Mouse (Mus musculus): Measurements from ENCODE around the gene Gm20388. TPM values are rescaled to one million over a fixed set of nuclear protein-coding genes. Genes with fewer than 3 reads are reported as not detected.

Gene Gm20388
- polyA plus RNA-seq, 1 experiment from 2014 or later = not detected

- no peak for TF ChIP-seq CTCF (IDR thresholded peaks at IDR 0.05; ENCODE audit: low read depth)
- H3K9me3 ChIP-seq (ENCODE audit: control insufficient read depth) = no peaks in the 10 kb centered on the region
- no peak overlapping the region for H3K27ac ChIP-seq (ENCODE audit: low read depth, low read length)
- H3K4me1 ChIP-seq (replicated peaks; ENCODE audit: control insufficient read depth, insufficient read depth, low read length) = no peaks in the 10 kb centered on the region
- H3K36me3 ChIP-seq (ENCODE audit: control insufficient read depth, insufficient read depth) = peaks cover 92% of the 10 kb centered on the region
- no peak overlapping the region for H3K4me2 ChIP-seq (replicated peaks; ENCODE audit: low read depth)
- 95% methylated on average over 9 of the region's 9 CpGs for WGBS
- H3K27me3 ChIP-seq (replicated peaks; ENCODE audit: control insufficient read depth, insufficient read depth, low read length) = no peaks in the 10 kb centered on the region
- no peak overlapping the region for H3K4me3 ChIP-seq (ENCODE audit: low read depth, low read length)
- H3K9ac ChIP-seq (ENCODE audit: low read depth, low read length) = no peak overlapping the region
- ATAC-seq = no peak
These were observed 3582.3 kb downstream of the Gm20388 start for GRCm38 (mm10) chr8:123492898-123493297.

- 78% methylated on average over 4 of the region's 4 CpGs for WGBS
These were observed 3587.1 kb downstream of the Gm20388 start for GRCm38 (mm10) chr8:123497699-123498098.

GRCm38 (mm10) chr8:123498963-123499362 is 3588.3 kb downstream of the Gm20388 start:
- H3K9me3 ChIP-seq (ENCODE audit: control insufficient read depth) = no peaks in the 10 kb centered on the region
- no peak overlapping the region for H3K27ac ChIP-seq (ENCODE audit: low read depth, low read length)
- TF ChIP-seq CTCF (IDR thresholded peaks at IDR 0.05; ENCODE audit: low read depth) = no peak
- no peak overlapping the region for H3K9ac ChIP-seq (ENCODE audit: low read depth, low read length)
- ATAC-seq = no peak
- WGBS = 87% methylated on average over 11 of the region's 11 CpGs
- H3K4me1 ChIP-seq (replicated peaks; ENCODE audit: control insufficient read depth, insufficient read depth, low read length) = no peaks in the 10 kb centered on the region
- no peaks in the 10 kb centered on the region for H3K27me3 ChIP-seq (replicated peaks; ENCODE audit: control insufficient read depth, insufficient read depth, low read length)
- H3K36me3 ChIP-seq (ENCODE audit: control insufficient read depth, insufficient read depth) = peaks cover 93% of the 10 kb centered on the region
- H3K4me3 ChIP-seq (ENCODE audit: low read depth, low read length) = no peak overlapping the region
- H3K4me2 ChIP-seq (replicated peaks; ENCODE audit: low read depth) = no peak overlapping the region

More at GRCm38 (mm10) chr8:123497699-123498098, 3587.1 kb downstream of the Gm20388 start:
- Histone ChIP-seq H3K9ac (ENCODE audit: low read depth, low read length) (no peak overlapping the region), H3K4me1 (replicated peaks; ENCODE audit: control insufficient read depth, insufficient read depth, low read length) (no peaks in the 10 kb centered on the region), H3K9me3 (ENCODE audit: control insufficient read depth) (no peaks in the 10 kb centered on the region), H3K4me2 (replicated peaks; ENCODE audit: low read depth) (no peak overlapping the region), H3K4me3 (ENCODE audit: low read depth, low read length) (no peak overlapping the region), H3K27me3 (replicated peaks; ENCODE audit: control insufficient read depth, insufficient read depth, low read length) (no peaks in the 10 kb centered on the region), H3K36me3 (ENCODE audit: control insufficient read depth, insufficient read depth) (peaks cover 93% of the 10 kb centered on the region), H3K27ac (ENCODE audit: low read depth, low read length) (no peak overlapping the region)
- no peak for ATAC-seq
- TF ChIP-seq CTCF (IDR thresholded peaks at IDR 0.05; ENCODE audit: low read depth) = peak; percentile 38

GRCm38 (mm10) chr8:123499556-123499955 is 3588.9 kb downstream of the Gm20388 start:
- Histone ChIP-seq H3K27ac (ENCODE audit: low read depth, low read length) (no peak overlapping the region), H3K9me3 (ENCODE audit: control insufficient read depth) (no peaks in the 10 kb centered on the region), H3K9ac (ENCODE audit: low read depth, low read length) (no peak overlapping the region), H3K4me1 (replicated peaks; ENCODE audit: control insufficient read depth, insufficient read depth, low read length) (no peaks in the 10 kb centered on the region), H3K4me3 (ENCODE audit: low read depth, low read length) (no peak overlapping the region), H3K4me2 (replicated peaks; ENCODE audit: low read depth) (no peak overlapping the region), H3K36me3 (ENCODE audit: control insufficient read depth, insufficient read depth) (peaks cover 93% of the 10 kb centered on the region), H3K27me3 (replicated peaks; ENCODE audit: control insufficient read depth, insufficient read depth, low read length) (no peaks in the 10 kb centered on the region)
- ATAC-seq = no peak
- TF ChIP-seq CTCF (IDR thresholded peaks at IDR 0.05; ENCODE audit: low read depth) = no peak
- WGBS = 93% methylated on average over 11 of the region's 11 CpGs

DNA sequence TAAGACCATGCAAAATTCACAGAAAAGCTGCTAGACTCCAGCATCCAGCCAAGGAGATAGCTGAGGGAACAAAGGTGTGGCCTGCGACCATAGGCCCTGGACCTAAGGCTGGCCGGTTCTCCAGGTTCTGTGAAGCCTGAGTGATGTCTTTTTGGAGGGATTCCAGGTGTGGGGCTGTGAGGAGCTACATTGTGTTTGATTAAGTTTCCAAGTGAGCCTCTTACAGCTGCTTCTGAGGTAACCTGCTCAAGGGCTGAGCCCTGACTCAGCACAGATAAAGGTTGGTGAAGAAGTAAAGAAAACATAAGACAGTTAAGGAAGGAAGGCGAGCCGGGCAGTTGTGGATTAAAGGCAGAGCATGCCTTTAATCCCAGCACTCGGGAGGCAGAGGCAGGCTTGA is 3591.6 kb downstream of the Gm20388 start:
- ATAC-seq = no peak
- H3K27ac ChIP-seq (ENCODE audit: low read depth, low read length) = no peak overlapping the region
- no peak for TF ChIP-seq CTCF (IDR thresholded peaks at IDR 0.05; ENCODE audit: low read depth)
- H3K27me3 ChIP-seq (replicated peaks; ENCODE audit: control insufficient read depth, insufficient read depth, low read length) = no peaks in the 10 kb centered on the region
- H3K4me2 ChIP-seq (replicated peaks; ENCODE audit: low read depth) = no peak overlapping the region
- peaks cover 90% of the 10 kb centered on the region for H3K36me3 ChIP-seq (ENCODE audit: control insufficient read depth, insufficient read depth)
- H3K9me3 ChIP-seq (ENCODE audit: control insufficient read depth) = no peaks in the 10 kb centered on the region
- no peaks in the 10 kb centered on the region for H3K4me1 ChIP-seq (replicated peaks; ENCODE audit: control insufficient read depth, insufficient read depth, low read length)
- H3K9ac ChIP-seq (ENCODE audit: low read depth, low read length) = no peak overlapping the region
- WGBS = 91% methylated on average over 5 of the region's 5 CpGs
- H3K4me3 ChIP-seq (ENCODE audit: low read depth, low read length) = no peak overlapping the region

DNA sequence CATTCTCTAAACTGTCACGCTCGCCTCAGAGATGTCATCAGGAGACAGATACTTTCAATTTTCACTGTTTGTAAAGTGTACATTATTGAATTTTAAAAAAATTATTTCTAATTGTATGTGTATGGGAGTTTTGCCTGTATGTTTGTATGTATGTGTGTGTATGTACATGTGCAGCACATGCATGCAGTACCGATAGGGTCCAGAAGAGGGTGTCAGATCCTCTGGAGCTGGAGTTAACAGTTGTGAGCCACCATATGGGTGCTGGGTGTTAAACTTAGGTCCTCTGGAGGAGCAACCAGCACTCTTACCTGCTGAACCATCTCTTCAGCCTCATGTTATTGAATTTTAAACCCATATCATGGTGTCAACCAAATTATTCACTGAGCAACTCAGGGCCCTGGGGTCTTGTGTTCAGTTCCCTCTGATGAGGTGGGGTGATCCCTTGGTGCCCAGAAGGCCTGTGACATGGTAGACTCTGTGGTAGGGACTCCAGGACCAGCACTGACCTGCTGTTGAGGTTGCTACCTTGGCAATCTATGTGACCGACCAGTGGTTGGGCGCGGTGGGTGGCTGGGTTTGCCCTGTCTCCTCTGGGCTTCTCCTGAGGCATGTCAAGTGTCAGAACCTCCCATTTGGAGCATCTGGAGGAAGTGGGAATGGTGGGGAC is 3593.3 kb downstream of the Gm20388 start:
- 97% methylated on average over 6 of the region's 6 CpGs for WGBS
- no peak for ATAC-seq
- peaks cover 84% of the 10 kb centered on the region for H3K36me3 ChIP-seq (ENCODE audit: control insufficient read depth, insufficient read depth)
- H3K4me2 ChIP-seq (replicated peaks; ENCODE audit: low read depth) = no peak overlapping the region
- H3K9ac ChIP-seq (ENCODE audit: low read depth, low read length) = no peak overlapping the region
- H3K27ac ChIP-seq (ENCODE audit: low read depth, low read length) = no peak overlapping the region
- H3K27me3 ChIP-seq (replicated peaks; ENCODE audit: control insufficient read depth, insufficient read depth, low read length) = no peaks in the 10 kb centered on the region
- H3K9me3 ChIP-seq (ENCODE audit: control insufficient read depth) = no peaks in the 10 kb centered on the region
- no peaks in the 10 kb centered on the region for H3K4me1 ChIP-seq (replicated peaks; ENCODE audit: control insufficient read depth, insufficient read depth, low read length)
- H3K4me3 ChIP-seq (ENCODE audit: low read depth, low read length) = no peak overlapping the region
- TF ChIP-seq CTCF (IDR thresholded peaks at IDR 0.05; ENCODE audit: low read depth) = peak; percentile 33
